Mouse (Mus musculus): ENCODE measurements around the gene Slc25a44. TPM values are rescaled to one million over a fixed set of nuclear protein-coding genes. Genes with fewer than 3 reads are reported as not detected.

The Slc25a44 gene
- 1.1 and 1.2 TPM in 2 replicates for polyA plus RNA-seq (2012)

- TF ChIP-seq TAL1 (IDR thresholded peaks at IDR 0.05; ENCODE audit: low read length) = no peak
- no peak for TF ChIP-seq GATA1 (IDR thresholded peaks at IDR 0.05; ENCODE audit: low read length)
- Histone ChIP-seq H3K27me3 (ENCODE audit: control insufficient read depth) (no peaks in the 10 kb centered on the region), H3K4me3 (replicated peaks) (peak within 1 kb of the TSS; percentile 99), H3K9me3 (ENCODE audit: control insufficient read depth, low read length) (peaks cover 2% of the 10 kb centered on the region; the same call in 1 of the 2 replicates), H3K36me3 (ENCODE audit: control insufficient read depth) (peaks cover 34% of the 10 kb centered on the region), H3K4me1 (ENCODE audit: control insufficient read depth) (peaks cover 66% of the 10 kb centered on the region)
Measured at GRCm38 (mm10) chr3:88424605-88425329, at the start of gene Slc25a44. Gene Slc25a44, minus strand, starts transcription at chr3:88425139.

DNA sequence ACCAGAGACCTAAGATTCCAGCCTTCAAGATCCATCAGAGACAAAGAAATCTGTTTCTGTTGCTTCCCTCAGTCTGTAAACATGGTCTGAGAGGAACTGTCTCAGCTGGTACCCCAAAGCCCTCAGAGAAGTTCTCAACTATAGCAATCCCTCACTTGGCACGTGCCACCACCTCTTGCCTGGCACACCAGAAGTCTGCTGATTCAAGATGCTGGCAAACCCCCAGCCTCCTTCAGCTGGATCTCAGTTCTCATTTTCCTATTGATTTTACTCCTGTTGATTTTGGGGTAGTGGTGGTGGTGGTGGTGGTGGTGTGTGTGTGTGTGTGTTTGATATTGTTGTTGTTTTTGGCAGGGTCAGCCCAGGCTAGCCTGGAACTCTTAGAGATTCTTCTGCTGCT lies 48.6 kb upstream of the Slc25a44 start:
- Histone ChIP-seq H3K4me1 (ENCODE audit: control insufficient read depth) (peaks cover 8% of the 10 kb centered on the region), H3K4me3 (replicated peaks) (no peak overlapping the region), H3K27me3 (ENCODE audit: control insufficient read depth) (peaks cover 15% of the 10 kb centered on the region), H3K9me3 (ENCODE audit: control insufficient read depth, low read length) (no peaks in the 10 kb centered on the region), H3K36me3 (ENCODE audit: control insufficient read depth) (no peaks in the 10 kb centered on the region)
- TF ChIP-seq TAL1 (IDR thresholded peaks at IDR 0.05; ENCODE audit: low read length) = no peak
- TF ChIP-seq GATA1 (IDR thresholded peaks at IDR 0.05; ENCODE audit: low read length) = no peak

DNA sequence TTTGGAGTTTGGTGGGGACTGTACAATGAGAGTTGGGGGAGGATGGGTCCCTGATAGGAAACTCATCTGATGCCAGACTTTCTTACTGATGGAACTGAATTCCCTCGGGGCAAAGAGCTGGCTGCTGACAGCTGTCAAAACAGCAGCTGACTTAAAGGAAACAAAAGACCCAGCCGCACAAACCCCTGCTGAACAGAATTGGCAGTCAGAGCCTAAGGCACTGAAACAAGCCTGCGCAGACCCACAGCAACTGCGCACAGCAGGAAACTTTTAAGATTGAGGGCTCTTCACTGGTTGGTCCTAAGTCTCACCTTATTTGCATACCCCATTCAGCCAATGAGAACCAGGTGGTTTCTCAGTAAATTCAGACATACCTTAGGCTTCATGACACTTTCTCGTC lies 48.1 kb upstream of the Slc25a44 start:
- TF ChIP-seq GATA1 (IDR thresholded peaks at IDR 0.05; ENCODE audit: low read length) = no peak
- TF ChIP-seq TAL1 (IDR thresholded peaks at IDR 0.05; ENCODE audit: low read length) = no peak
- peaks cover 8% of the 10 kb centered on the region for H3K4me1 ChIP-seq (ENCODE audit: control insufficient read depth)
- peaks cover 20% of the 10 kb centered on the region for H3K27me3 ChIP-seq (ENCODE audit: control insufficient read depth)
- no peak overlapping the region for H3K4me3 ChIP-seq (replicated peaks)
- H3K9me3 ChIP-seq (ENCODE audit: control insufficient read depth, low read length) = no peaks in the 10 kb centered on the region
- H3K36me3 ChIP-seq (ENCODE audit: control insufficient read depth) = no peaks in the 10 kb centered on the region

GRCm38 (mm10) chr3:88470943-88471479 lies 46.1 kb upstream of the Slc25a44 start:
- no peaks in the 10 kb centered on the region for H3K9me3 ChIP-seq (ENCODE audit: control insufficient read depth, low read length)
- peaks cover 4% of the 10 kb centered on the region for H3K4me1 ChIP-seq (ENCODE audit: control insufficient read depth)
- H3K4me3 ChIP-seq (replicated peaks) = no peak overlapping the region
- TF ChIP-seq TAL1 (IDR thresholded peaks at IDR 0.05; ENCODE audit: low read length) (no peak), GATA1 (IDR thresholded peaks at IDR 0.05; ENCODE audit: low read length) (no peak)
- H3K27me3 ChIP-seq (ENCODE audit: control insufficient read depth) = peaks cover 23% of the 10 kb centered on the region
- H3K36me3 ChIP-seq (ENCODE audit: control insufficient read depth) = no peaks in the 10 kb centered on the region

DNA sequence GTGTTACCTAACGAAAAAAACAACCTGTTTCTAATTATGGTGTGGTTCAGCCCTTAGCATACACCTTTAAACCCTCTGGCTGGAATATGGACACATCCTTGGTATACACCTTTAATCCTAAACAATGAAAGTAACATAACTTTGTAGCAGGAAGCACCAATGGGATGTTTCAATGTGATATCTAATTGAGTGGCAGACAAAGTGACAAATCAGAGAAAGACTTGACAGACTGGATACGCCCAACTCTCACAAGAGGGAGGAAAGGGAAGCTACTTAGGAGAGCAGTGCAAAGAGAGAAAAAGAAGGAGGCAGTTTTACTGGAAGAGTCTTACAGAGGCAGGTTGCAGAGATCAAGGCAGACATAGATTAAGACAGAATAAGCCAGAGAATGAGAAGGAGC lies 44.5 kb upstream of the Slc25a44 start:
- H3K4me1 ChIP-seq (ENCODE audit: control insufficient read depth) = peaks cover 4% of the 10 kb centered on the region
- TF ChIP-seq GATA1 (IDR thresholded peaks at IDR 0.05; ENCODE audit: low read length) (no peak), TAL1 (IDR thresholded peaks at IDR 0.05; ENCODE audit: low read length) (no peak)
- no peaks in the 10 kb centered on the region for H3K9me3 ChIP-seq (ENCODE audit: control insufficient read depth, low read length)
- peaks cover 24% of the 10 kb centered on the region for H3K27me3 ChIP-seq (ENCODE audit: control insufficient read depth)
- H3K36me3 ChIP-seq (ENCODE audit: control insufficient read depth) = no peaks in the 10 kb centered on the region
- H3K4me3 ChIP-seq (replicated peaks) = no peak overlapping the region

GRCm38 (mm10) chr3:88467116-88467824 lies 42.3 kb upstream of the Slc25a44 start:
- peaks cover 23% of the 10 kb centered on the region for H3K27me3 ChIP-seq (ENCODE audit: control insufficient read depth)
- no peak for TF ChIP-seq GATA1 (IDR thresholded peaks at IDR 0.05; ENCODE audit: low read length)
- TF ChIP-seq TAL1 (IDR thresholded peaks at IDR 0.05; ENCODE audit: low read length) = no peak

GRCm38 (mm10) chr3:88465127-88465526 lies 40.2 kb upstream of the Slc25a44 start:
- Histone ChIP-seq H3K4me1 (ENCODE audit: control insufficient read depth) (peaks cover 4% of the 10 kb centered on the region), H3K27me3 (ENCODE audit: control insufficient read depth) (peaks cover 42% of the 10 kb centered on the region), H3K36me3 (ENCODE audit: control insufficient read depth) (no peaks in the 10 kb centered on the region), H3K4me3 (replicated peaks) (no peak overlapping the region), H3K9me3 (ENCODE audit: control insufficient read depth, low read length) (no peaks in the 10 kb centered on the region)
- TF ChIP-seq TAL1 (IDR thresholded peaks at IDR 0.05; ENCODE audit: low read length) (no peak), GATA1 (IDR thresholded peaks at IDR 0.05; ENCODE audit: low read length) (no peak)

More at GRCm38 (mm10) chr3:88467116-88467824, 42.3 kb upstream of the Slc25a44 start:
- H3K9me3 ChIP-seq (ENCODE audit: control insufficient read depth, low read length) = no peaks in the 10 kb centered on the region
- peaks cover 4% of the 10 kb centered on the region for H3K4me1 ChIP-seq (ENCODE audit: control insufficient read depth)
- no peaks in the 10 kb centered on the region for H3K36me3 ChIP-seq (ENCODE audit: control insufficient read depth)
- H3K4me3 ChIP-seq (replicated peaks) = no peak overlapping the region

- H3K4me1 ChIP-seq (ENCODE audit: control insufficient read depth) = peaks cover 4% of the 10 kb centered on the region
- no peak overlapping the region for H3K4me3 ChIP-seq (replicated peaks)
- H3K27me3 ChIP-seq (ENCODE audit: control insufficient read depth) = peaks cover 50% of the 10 kb centered on the region
- H3K9me3 ChIP-seq (ENCODE audit: control insufficient read depth, low read length) = no peaks in the 10 kb centered on the region
- H3K36me3 ChIP-seq (ENCODE audit: control insufficient read depth) = no peaks in the 10 kb centered on the region
- TF ChIP-seq TAL1 (IDR thresholded peaks at IDR 0.05; ENCODE audit: low read length) = no peak
- no peak for TF ChIP-seq GATA1 (IDR thresholded peaks at IDR 0.05; ENCODE audit: low read length)
Measured at GRCm38 (mm10) chr3:88464425-88464824, 39.5 kb upstream of the Slc25a44 start.
